Mouse (Mus musculus) embryonic facial prominence, embryonic 10.5 days (tissue): Measurements from ENCODE around the gene Gimap1. TPM values are rescaled to one million over a fixed set of nuclear protein-coding genes. Genes with fewer than 3 reads are reported as not detected.

Source experiments
- DNase-seq: peaks from one replicate; pipeline ENCODE4 v3.0.0-alpha.2; 2017; ENCODE audit warnings: low spot score
- H3K27ac ChIP-seq: fragments of 300-500 bp; sonication (generic); replicated peaks from 2 replicates; pipeline ENCODE4 v1.5.1; 2016; ENCODE audit warnings: mild to moderate bottlenecking
- H3K27me3 ChIP-seq: fragments of 300-500 bp; sonication (generic); replicated peaks from 2 replicates; pipeline ENCODE4 v1.6.1; 2016; ENCODE audit warnings: low read depth, mild to moderate bottlenecking; ENCODE audit not compliant: poor library complexity, severe bottlenecking
- H3K36me3 ChIP-seq: fragments of 300-500 bp; sonication (generic); replicated peaks from 2 replicates; pipeline ENCODE4 v1.6.1; 2016; ENCODE audit warnings: mild to moderate bottlenecking, moderate library complexity
- H3K4me1 ChIP-seq: fragments of 300-500 bp; sonication (generic); 2 replicates; pipeline ENCODE4 v1.6.1; 2016
- H3K4me3 ChIP-seq: fragments of 300-500 bp; sonication (generic); 2 replicates; pipeline ENCODE4 v1.5.1; 2016; ENCODE audit warnings: mild to moderate bottlenecking, moderate library complexity
- H3K9me3 ChIP-seq: fragments of 300-500 bp; sonication (generic); 2 replicates; pipeline ENCODE4 v1.6.1; 2016; ENCODE audit warnings: mild to moderate bottlenecking
- WGBS: fragments of 180-500 bp; shearing (Covaris S2); methylation state at CpG from one replicate; pipeline ENCODE4 v1.1.7; 2016; 5-methylcytosine and 5-hydroxymethylcytosine counted together
- polyA plus RNA-seq: library from polyadenylated mRNA; unstranded; fragments of >200 nt; fragmentation: Nextera tagmentation; extraction: Ambion mirVana; gene quantifications from 2 replicates; pipeline ENCODE4 v1.2.1, GENCODE M21; 2016

The Gimap1 gene
- polyA plus RNA-seq, 1 experiment from 2014 or later = 5.0 TPM

GRCm38 (mm10) chr6:48742422-48743351, 3.8 kb downstream of the Gimap1 start:
- WGBS = 1% methylated on average over 52 of the region's 52 CpGs
- Histone ChIP-seq H3K4me3 (peak overlapping the region; percentile 62), H3K27ac (peak overlapping the region; percentile 16), H3K27me3 (peaks cover 58% of the 10 kb centered on the region), H3K36me3 (no peaks in the 10 kb centered on the region), H3K4me1 (peaks cover 24% of the 10 kb centered on the region), H3K9me3 (no peaks in the 10 kb centered on the region)
- peak; percentile 39 for DNase-seq

- Histone ChIP-seq H3K9me3 (no peaks in the 10 kb centered on the region), H3K27ac (no peak overlapping the region), H3K4me1 (peaks cover 24% of the 10 kb centered on the region), H3K4me3 (no peak overlapping the region), H3K27me3 (peaks cover 53% of the 10 kb centered on the region), H3K36me3 (no peaks in the 10 kb centered on the region)
- DNase-seq = no peak
- 63% methylated on average over 2 of the region's 2 CpGs for WGBS
Measured at GRCm38 (mm10) chr6:48745490-48745889, 6.6 kb downstream of the Gimap1 start.

- WGBS = 43% methylated on average over 16 of the region's 16 CpGs
- Histone ChIP-seq H3K4me3 (no peak within 1 kb of the TSS), H3K27ac (no peak within 1 kb of the TSS), H3K9me3 (no peaks in the 10 kb centered on the region), H3K4me1 (peaks cover 21% of the 10 kb centered on the region), H3K27me3 (peaks cover 46% of the 10 kb centered on the region), H3K36me3 (no peaks in the 10 kb centered on the region)
- DNase-seq = peak; percentile 22
Measured at GRCm38 (mm10) chr6:48745959-48746889, 7.4 kb downstream of the Gimap1 start, which contains the start of gene Gimap5. Gene Gimap5, plus strand, starts transcription at chr6:48746197.

- peaks cover 12% of the 10 kb centered on the region for H3K4me1 ChIP-seq
- no peak overlapping the region for H3K4me3 ChIP-seq
- H3K36me3 ChIP-seq = no peaks in the 10 kb centered on the region
- 74% methylated on average over 7 of the region's 7 CpGs for WGBS
- no peak overlapping the region for H3K27ac ChIP-seq
- peaks cover 35% of the 10 kb centered on the region for H3K27me3 ChIP-seq
- no peak for DNase-seq
- no peaks in the 10 kb centered on the region for H3K9me3 ChIP-seq
Measured at GRCm38 (mm10) chr6:48747091-48747966, 8.5 kb downstream of the Gimap1 start.

- H3K9me3 ChIP-seq = peaks cover 8% of the 10 kb centered on the region
- no peak for DNase-seq
- no peak overlapping the region for H3K4me3 ChIP-seq
- 86% methylated on average over 7 of the region's 7 CpGs for WGBS
- H3K27me3 ChIP-seq = no peaks in the 10 kb centered on the region
- H3K4me1 ChIP-seq = no peaks in the 10 kb centered on the region
- H3K27ac ChIP-seq = no peak overlapping the region
- no peaks in the 10 kb centered on the region for H3K36me3 ChIP-seq
Measured at GRCm38 (mm10) chr6:48763567-48764270, 24.9 kb downstream of the Gimap1 start.

- no peak overlapping the region for H3K4me3 ChIP-seq
- WGBS = 94% methylated on average over 10 of the region's 10 CpGs
- H3K27ac ChIP-seq = no peak overlapping the region
- no peaks in the 10 kb centered on the region for H3K4me1 ChIP-seq
- no peaks in the 10 kb centered on the region for H3K36me3 ChIP-seq
- DNase-seq = no peak
- H3K27me3 ChIP-seq = no peaks in the 10 kb centered on the region
- H3K9me3 ChIP-seq = peaks cover 8% of the 10 kb centered on the region
Measured at GRCm38 (mm10) chr6:48764496-48764895, 25.6 kb downstream of the Gimap1 start.

- 74% methylated on average over 9 of the region's 9 CpGs for WGBS
Measured at GRCm38 (mm10) chr6:48768178-48768869, 29.5 kb downstream of the Gimap1 start.

GRCm38 (mm10) chr6:48768933-48769332, 30.1 kb downstream of the Gimap1 start:
- no peak for DNase-seq
- Histone ChIP-seq H3K36me3 (no peaks in the 10 kb centered on the region), H3K4me3 (no peak overlapping the region), H3K27ac (no peak overlapping the region), H3K9me3 (peaks cover 8% of the 10 kb centered on the region), H3K4me1 (no peaks in the 10 kb centered on the region), H3K27me3 (no peaks in the 10 kb centered on the region)
- 82% methylated on average over 3 of the region's 3 CpGs for WGBS

More at GRCm38 (mm10) chr6:48768178-48768869, 29.5 kb downstream of the Gimap1 start:
- H3K27ac ChIP-seq = no peak overlapping the region
- peaks cover 8% of the 10 kb centered on the region for H3K9me3 ChIP-seq
- H3K36me3 ChIP-seq = no peaks in the 10 kb centered on the region
- H3K4me3 ChIP-seq = no peak overlapping the region
- no peak for DNase-seq
- no peaks in the 10 kb centered on the region for H3K4me1 ChIP-seq
- no peaks in the 10 kb centered on the region for H3K27me3 ChIP-seq

GRCm38 (mm10) chr6:48770696-48771095, 31.8 kb downstream of the Gimap1 start, which contains the start of gene Gimap3:
Gene Gimap3, minus strand, starts transcription at chr6:48770851.
- no peaks in the 10 kb centered on the region for H3K27me3 ChIP-seq

GRCm38 (mm10) chr6:48772030-48772429, 33.2 kb downstream of the Gimap1 start:
- Histone ChIP-seq H3K4me1 (no peaks in the 10 kb centered on the region), H3K27me3 (no peaks in the 10 kb centered on the region), H3K36me3 (no peaks in the 10 kb centered on the region), H3K27ac (no peak overlapping the region; the same call in 1 of the 2 replicates), H3K9me3 (no peaks in the 10 kb centered on the region), H3K4me3 (no peak overlapping the region)
- DNase-seq = peak; percentile 83
- 11% methylated on average over 8 of the region's 8 CpGs for WGBS

More at GRCm38 (mm10) chr6:48770696-48771095, 31.8 kb downstream of the Gimap1 start, which contains the start of gene Gimap3:
- no peak within 1 kb of the TSS for H3K4me3 ChIP-seq
- H3K9me3 ChIP-seq = no peaks in the 10 kb centered on the region
- 89% methylated on average over 3 of the region's 3 CpGs for WGBS
- no peak for DNase-seq
- H3K27ac ChIP-seq = no peak within 1 kb of the TSS; the same call in 1 of the 2 replicates
- H3K36me3 ChIP-seq = no peaks in the 10 kb centered on the region
- no peaks in the 10 kb centered on the region for H3K4me1 ChIP-seq

- no peak overlapping the region for H3K4me3 ChIP-seq
- H3K9me3 ChIP-seq = peaks cover 6% of the 10 kb centered on the region; the same call in 1 of the 2 replicates
- no peaks in the 10 kb centered on the region for H3K27me3 ChIP-seq
- no peaks in the 10 kb centered on the region for H3K4me1 ChIP-seq
- no peak for DNase-seq
- WGBS = 89% methylated on average over 1 of the region's 1 CpGs
- no peak overlapping the region for H3K27ac ChIP-seq
- H3K36me3 ChIP-seq = no peaks in the 10 kb centered on the region
Measured at GRCm38 (mm10) chr6:48784406-48784805, 45.6 kb downstream of the Gimap1 start.
